Mouse (Mus musculus) myocyte (in vitro differentiated cells): ENCODE measurements around the gene Slc38a3.

Experiments used
- E2F4 ChIP-seq: IDR thresholded peaks from one replicate; pipeline ENCODE4 v1.6.1; 2011; ENCODE audit warnings: mild to moderate bottlenecking, control low read depth, moderate library complexity; ENCODE audit not compliant: insufficient read depth
- MYOG ChIP-seq, 3 experiments: IDR thresholded peaks; one replicate each; pipeline ENCODE4 v1.6.1; 2011; ENCODE audit warnings: control low read depth in 2 of 3, low read depth in 2 of 3, mild to moderate bottlenecking in 2 of 3; ENCODE audit not compliant: insufficient read length in 2 of 3, control insufficient read depth in 1 of 3, insufficient read depth in 1 of 3
- POLR2A ChIP-seq: IDR thresholded peaks from one replicate; pipeline ENCODE4 v1.6.1; 2011; ENCODE audit warnings: low read depth, mild to moderate bottlenecking, control low read depth, moderate library complexity; ENCODE audit not compliant: insufficient read length

DNA sequence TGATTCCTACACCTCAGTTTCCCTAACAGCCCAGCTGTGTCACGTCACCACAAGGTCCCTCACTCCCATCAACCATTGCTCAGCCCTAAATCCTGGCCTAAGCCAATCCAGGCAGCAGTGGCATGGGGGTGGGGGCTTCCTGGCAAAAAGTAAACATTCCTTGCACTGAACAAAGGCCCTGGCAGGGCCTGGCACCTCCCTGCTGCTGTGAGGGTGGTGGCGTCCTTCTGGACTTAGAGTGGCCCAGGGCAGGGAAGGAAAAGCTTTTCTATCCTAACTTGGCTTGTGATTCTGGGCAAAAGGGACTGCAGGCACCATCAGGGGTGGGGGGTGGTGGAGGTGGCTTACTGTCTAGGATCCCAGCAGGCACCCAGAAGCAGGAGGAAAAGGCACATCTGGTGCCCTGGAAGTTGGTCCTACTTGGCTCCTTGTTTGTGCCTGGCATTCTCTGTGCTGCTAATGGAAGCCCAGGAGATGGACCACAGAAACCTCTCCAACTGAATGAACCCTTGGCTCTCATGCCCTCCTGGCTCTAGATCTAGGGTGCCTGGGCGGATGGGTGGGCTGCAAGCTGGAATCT lies 33.4 kb upstream of the Slc38a3 start:
- TF ChIP-seq MYOG (IDR thresholded peaks at IDR 0.05; ENCODE audit: control insufficient read depth in 1 of 3, insufficient read depth in 1 of 3, insufficient read length in 2 of 3, low read depth in 2 of 3) (no peak), E2F4 (no peak), POLR2A (no peak)
